Mouse (Mus musculus): ENCODE results near the gene Btbd9. TPM values are rescaled to one million over a fixed set of nuclear protein-coding genes. Genes with fewer than 3 reads are reported as not detected.
A peak's percentile ranks its signal among the peaks of the same experiment; 100 is the strongest.

Gene Btbd9
- polyA plus RNA-seq, 1 experiment from 2014 or later, result 40.6 TPM

- WGBS, result 87% methylated on average over 4 of the region's 4 CpGs
- Histone ChIP-seq H3K4me2 (replicated peaks; ENCODE audit: low read depth, low read length) (no peak overlapping the region), H3K36me3 (ENCODE audit: insufficient read depth, low read length) (no peaks in the 10 kb centered on the region), H3K4me1 (ENCODE audit: insufficient read depth, low read depth, low read length) (peaks cover 3% of the 10 kb centered on the region; the same call in 1 of the 2 replicates), H3K9ac (replicated peaks; ENCODE audit: low read depth) (no peak overlapping the region), H3K4me3 (ENCODE audit: low read depth, low read length) (no peak overlapping the region), H3K9me3 (ENCODE audit: low read length) (no peaks in the 10 kb centered on the region), H3K27ac (ENCODE audit: low read length) (no peak overlapping the region), H3K27me3 (replicated peaks; ENCODE audit: insufficient read depth, low read length) (no peaks in the 10 kb centered on the region)
- ATAC-seq, result no peak
- no peak for DNase-seq (ENCODE audit: low spot score)
- no peak for TF ChIP-seq EP300 (IDR thresholded peaks at IDR 0.05)
- no peak for TF ChIP-seq CTCF (IDR thresholded peaks at IDR 0.05)
Observed at GRCm38 (mm10) chr17:30453272-30453671, 123.0 kb downstream of the Btbd9 start.

GRCm38 (mm10) chr17:30452363-30452762 lies 123.9 kb downstream of the Btbd9 start:
- no peak overlapping the region for H3K4me3 ChIP-seq (ENCODE audit: low read depth, low read length)
- no peak overlapping the region for H3K27ac ChIP-seq (ENCODE audit: low read length)
- no peak overlapping the region for H3K9ac ChIP-seq (replicated peaks; ENCODE audit: low read depth)
- no peaks in the 10 kb centered on the region for H3K9me3 ChIP-seq (ENCODE audit: low read length)
- no peak for DNase-seq (ENCODE audit: low spot score)
- TF ChIP-seq CTCF (IDR thresholded peaks at IDR 0.05), result no peak
- TF ChIP-seq EP300 (IDR thresholded peaks at IDR 0.05), result no peak
- H3K4me2 ChIP-seq (replicated peaks; ENCODE audit: low read depth, low read length), result no peak overlapping the region
- H3K36me3 ChIP-seq (ENCODE audit: insufficient read depth, low read length), result no peaks in the 10 kb centered on the region
- H3K27me3 ChIP-seq (replicated peaks; ENCODE audit: insufficient read depth, low read length), result no peaks in the 10 kb centered on the region
- no peaks in the 10 kb centered on the region for H3K4me1 ChIP-seq (ENCODE audit: insufficient read depth, low read depth, low read length)
- 89% methylated on average over 9 of the region's 9 CpGs for WGBS
- ATAC-seq, result no peak

GRCm38 (mm10) chr17:30448562-30448961 lies 127.7 kb downstream of the Btbd9 start:
- Histone ChIP-seq H3K4me2 (replicated peaks; ENCODE audit: low read depth, low read length) (no peak overlapping the region), H3K4me1 (ENCODE audit: insufficient read depth, low read depth, low read length) (no peaks in the 10 kb centered on the region), H3K36me3 (ENCODE audit: insufficient read depth, low read length) (no peaks in the 10 kb centered on the region), H3K27me3 (replicated peaks; ENCODE audit: insufficient read depth, low read length) (no peaks in the 10 kb centered on the region), H3K9me3 (ENCODE audit: low read length) (no peaks in the 10 kb centered on the region), H3K9ac (replicated peaks; ENCODE audit: low read depth) (no peak overlapping the region), H3K27ac (ENCODE audit: low read length) (no peak overlapping the region), H3K4me3 (ENCODE audit: low read depth, low read length) (no peak overlapping the region)
- peak; percentile 68 for ATAC-seq
- TF ChIP-seq EP300 (IDR thresholded peaks at IDR 0.05), result no peak
- no peak for TF ChIP-seq CTCF (IDR thresholded peaks at IDR 0.05)
- 49% methylated on average over 5 of the region's 5 CpGs for WGBS
- peak; percentile 32 for DNase-seq (ENCODE audit: low spot score)

- Histone ChIP-seq H3K9me3 (ENCODE audit: low read length) (no peaks in the 10 kb centered on the region), H3K27me3 (replicated peaks; ENCODE audit: insufficient read depth, low read length) (no peaks in the 10 kb centered on the region), H3K4me3 (ENCODE audit: low read depth, low read length) (no peak overlapping the region), H3K9ac (replicated peaks; ENCODE audit: low read depth) (no peak overlapping the region), H3K36me3 (ENCODE audit: insufficient read depth, low read length) (no peaks in the 10 kb centered on the region), H3K27ac (ENCODE audit: low read length) (no peak overlapping the region), H3K4me1 (ENCODE audit: insufficient read depth, low read depth, low read length) (no peaks in the 10 kb centered on the region), H3K4me2 (replicated peaks; ENCODE audit: low read depth, low read length) (no peak overlapping the region)
- TF ChIP-seq EP300 (IDR thresholded peaks at IDR 0.05) (no peak), CTCF (IDR thresholded peaks at IDR 0.05) (no peak)
- WGBS, result 65% methylated on average over 3 of the region's 3 CpGs
- ATAC-seq (no peak), DNase-seq (ENCODE audit: low spot score) (no peak)
Observed at GRCm38 (mm10) chr17:30445805-30446441, 130.4 kb downstream of the Btbd9 start.

- WGBS, result 76% methylated on average over 3 of the region's 3 CpGs
- Histone ChIP-seq H3K9me3 (ENCODE audit: low read length) (no peaks in the 10 kb centered on the region), H3K27me3 (replicated peaks; ENCODE audit: insufficient read depth, low read length) (no peaks in the 10 kb centered on the region), H3K9ac (replicated peaks; ENCODE audit: low read depth) (no peak overlapping the region), H3K36me3 (ENCODE audit: insufficient read depth, low read length) (no peaks in the 10 kb centered on the region), H3K4me1 (ENCODE audit: insufficient read depth, low read depth, low read length) (peaks cover 5% of the 10 kb centered on the region; the same call in 1 of the 2 replicates), H3K4me3 (ENCODE audit: low read depth, low read length) (no peak overlapping the region), H3K4me2 (replicated peaks; ENCODE audit: low read depth, low read length) (no peak overlapping the region), H3K27ac (ENCODE audit: low read length) (no peak overlapping the region)
- DNase-seq (ENCODE audit: low spot score) (no peak), ATAC-seq (no peak)
- TF ChIP-seq CTCF (IDR thresholded peaks at IDR 0.05) (no peak), EP300 (IDR thresholded peaks at IDR 0.05) (no peak)
Observed at GRCm38 (mm10) chr17:30439702-30440101, 136.6 kb downstream of the Btbd9 start.

DNA sequence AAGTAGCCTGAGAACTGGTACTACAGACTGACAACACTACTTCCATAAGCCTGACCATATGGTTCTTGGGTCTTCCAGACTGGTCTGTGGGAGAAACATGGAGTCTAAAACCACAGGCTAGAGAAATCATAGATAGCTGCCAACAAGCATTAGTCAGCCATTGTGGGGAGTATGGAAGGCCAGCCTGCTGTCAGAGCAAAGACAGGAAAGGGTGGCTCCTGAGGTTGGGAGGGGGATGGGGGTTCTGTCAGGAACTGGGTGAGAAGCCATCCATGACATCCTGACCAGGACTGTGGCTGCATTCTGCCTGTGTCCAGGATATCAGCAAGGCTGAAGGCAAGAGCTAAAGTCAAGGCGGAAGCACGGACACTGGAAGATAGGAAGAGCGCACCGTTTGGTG lies 137.5 kb downstream of the Btbd9 start:
- Histone ChIP-seq H3K27ac (ENCODE audit: low read length) (no peak overlapping the region), H3K4me2 (replicated peaks; ENCODE audit: low read depth, low read length) (no peak overlapping the region), H3K9me3 (ENCODE audit: low read length) (no peaks in the 10 kb centered on the region), H3K27me3 (replicated peaks; ENCODE audit: insufficient read depth, low read length) (no peaks in the 10 kb centered on the region), H3K4me1 (ENCODE audit: insufficient read depth, low read depth, low read length) (peaks cover 5% of the 10 kb centered on the region; the same call in 1 of the 2 replicates), H3K36me3 (ENCODE audit: insufficient read depth, low read length) (no peaks in the 10 kb centered on the region), H3K4me3 (ENCODE audit: low read depth, low read length) (no peak overlapping the region), H3K9ac (replicated peaks; ENCODE audit: low read depth) (no peak overlapping the region)
- DNase-seq (ENCODE audit: low spot score) (peak; percentile 36), ATAC-seq (peak; percentile 68)
- TF ChIP-seq CTCF (IDR thresholded peaks at IDR 0.05), result no peak
- no peak for TF ChIP-seq EP300 (IDR thresholded peaks at IDR 0.05)
- 92% methylated on average over 4 of the region's 4 CpGs for WGBS
